Mouse (Mus musculus): ENCODE data around the gene Phf11c.

DNA sequence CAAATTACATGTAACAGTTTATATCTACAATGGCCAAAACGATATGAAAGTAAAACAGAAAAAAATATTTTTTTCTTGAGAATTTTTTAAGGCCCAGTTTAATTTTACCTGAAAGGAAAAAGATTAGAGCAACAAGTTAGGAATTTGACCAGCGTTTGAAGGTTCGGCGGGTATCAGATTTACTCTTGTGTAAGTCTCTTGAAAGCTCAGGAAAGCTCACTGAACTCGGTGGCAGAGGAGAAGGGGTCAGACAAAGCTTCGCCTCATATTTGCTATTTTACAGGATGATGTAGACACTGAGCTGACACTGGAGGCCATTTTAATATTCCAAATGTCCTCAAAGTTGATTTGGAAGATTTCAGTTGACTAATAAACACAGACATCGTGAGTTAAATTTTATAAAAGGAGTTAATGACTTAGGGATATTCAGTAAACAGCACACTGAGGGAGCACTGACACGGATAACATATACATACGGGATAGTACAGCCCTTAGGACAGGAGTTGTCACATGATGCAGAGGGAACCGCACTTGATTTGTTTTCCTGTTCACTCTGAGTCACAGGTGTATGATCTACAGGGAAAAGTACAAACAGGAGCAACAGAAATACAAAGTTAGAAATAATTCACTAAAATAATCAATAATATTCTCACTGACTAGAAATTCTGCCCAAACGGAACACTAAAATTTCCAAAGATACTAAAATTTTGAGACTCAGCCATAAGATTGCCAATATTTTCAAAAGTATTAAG, 27.9 kb upstream of the Phf11c start:
- TF ChIP-seq CTCF (IDR thresholded peaks at IDR 0.05; ENCODE audit: control insufficient read depth, insufficient read depth, insufficient replicate concordance, low read depth, low read length): no peak
- no peak for TF ChIP-seq POLR2A (IDR thresholded peaks at IDR 0.05; ENCODE audit: control insufficient read depth, low read depth, low read length)

Measured in testis, adult 2 months (tissue).